Mouse (Mus musculus) T-helper 17 cell (primary cell): ENCODE measurements at regions not wholly inside any gene's neighbourhood (a gene's known extent, or its start where the extent isn't known, plus 50 kb on each side); places are given as distances from the start of the nearest gene placed in this dataset.
"Not testable (repeated sequence)": the region's sequence is repeated elsewhere in the genome, so short reads cannot be mapped to it uniquely, and the experiment has no call there.

Experiments used
- in situ Hi-C, 2 experiments: fragments of 300-600 bp; cut with MboI, MseI; formaldehyde crosslinking; loops; 1 replicate in 1 of 2; 2 replicates in 1 of 2; pipeline ENCODE4 v1.15.1; 2025; ENCODE audit warnings: high pct_unique_total_duplicates in 2 of 2

DNA sequence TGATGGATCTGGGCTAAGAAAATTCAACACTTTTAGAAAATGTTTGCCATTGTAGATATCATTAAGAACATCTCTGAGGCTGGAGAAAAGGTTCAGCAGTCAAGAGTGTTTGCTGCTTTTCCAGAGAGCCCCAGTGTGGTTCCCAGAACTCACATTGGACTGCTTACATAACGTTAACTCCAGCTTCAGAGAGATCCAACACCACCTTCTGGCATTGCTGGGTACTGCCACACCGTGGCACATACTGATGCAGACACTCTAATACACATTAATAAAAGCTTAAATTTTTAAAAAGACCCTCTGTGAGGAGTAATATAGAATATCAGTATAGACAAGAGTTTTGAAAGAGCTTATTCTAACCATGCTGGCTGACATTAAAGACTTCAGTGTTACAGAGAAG is 313.6 kb upstream of the Zic4 start:
- in situ Hi-C loops, result no loop called here

DNA sequence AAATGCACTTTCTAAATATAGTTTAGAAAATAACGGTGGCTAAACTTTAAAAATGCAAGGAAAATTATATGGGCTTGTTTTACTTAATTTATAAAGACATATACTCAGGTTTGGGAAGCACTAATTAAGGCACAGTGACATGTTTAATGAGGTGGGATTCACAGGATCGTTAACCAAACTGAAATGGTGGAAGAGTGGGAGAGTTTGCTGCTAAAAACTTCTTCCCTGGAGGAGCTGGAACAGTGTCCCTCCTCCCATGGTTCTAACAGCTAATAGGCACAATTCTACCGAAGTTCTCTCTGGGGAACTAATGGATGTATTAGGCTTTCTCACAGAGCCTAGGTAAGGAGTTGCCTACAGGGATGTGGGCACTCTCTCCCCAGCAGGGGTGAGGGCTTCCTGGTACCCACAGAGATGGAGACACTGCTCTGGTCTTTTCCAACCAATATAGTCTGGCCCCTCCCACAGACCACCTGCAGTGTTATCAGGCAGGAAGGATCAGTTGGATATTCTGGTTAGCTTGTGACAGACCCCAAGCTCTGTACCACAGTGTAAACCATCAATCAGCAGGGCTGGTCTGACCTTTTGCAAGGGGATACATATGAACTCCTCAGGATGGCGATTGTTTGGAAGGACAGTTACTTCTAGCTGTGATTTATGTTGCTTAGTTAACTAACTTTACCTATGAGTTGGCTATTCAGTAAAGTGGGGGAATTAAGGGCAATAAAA is 309.0 kb upstream of the Zic4 start:
- in situ Hi-C loops, result no loop called here

DNA sequence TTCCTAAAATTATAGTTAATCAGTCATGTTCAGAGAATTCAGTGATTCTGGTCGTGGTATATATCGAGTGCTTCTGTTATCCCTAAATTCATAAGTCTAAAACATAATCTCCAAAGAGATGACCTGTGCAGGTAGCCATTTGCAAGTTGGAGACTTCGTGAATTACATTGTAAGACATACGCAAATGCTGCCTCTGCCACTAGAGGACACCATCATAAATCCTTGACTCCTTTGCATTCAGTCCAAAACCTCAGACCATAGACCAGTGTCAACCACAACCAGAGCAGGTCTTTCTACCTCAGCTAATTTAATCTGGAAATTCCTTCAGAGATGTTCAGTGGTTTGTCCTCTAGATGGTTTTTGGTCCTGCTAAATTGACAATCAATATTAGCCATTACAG is 302.8 kb upstream of the Zic4 start:
- in situ Hi-C loops, result no loop called here

DNA sequence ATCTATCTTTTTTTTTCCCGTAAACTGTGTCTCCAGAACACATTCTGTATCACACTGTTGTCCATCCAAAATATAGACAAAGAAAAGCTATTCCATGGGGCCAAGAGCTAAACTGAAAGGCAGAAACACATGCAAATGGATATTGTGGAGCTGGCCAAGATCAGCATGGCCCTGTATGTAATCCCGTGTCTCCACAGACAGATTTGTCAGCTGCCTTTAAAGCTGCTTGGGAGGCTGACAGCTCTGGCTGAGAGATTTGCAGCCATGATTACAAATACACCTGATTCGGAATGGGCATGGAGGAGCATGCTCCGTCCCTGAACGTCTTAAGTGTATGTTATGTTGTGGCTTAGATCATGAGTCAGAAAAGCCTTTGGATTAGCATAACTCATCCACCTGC is 292.7 kb upstream of the Zic4 start:
- in situ Hi-C loops, result loop anchor here in 1 of 2 experiments (5.0 kb wide), 1 partner anchor 102 kb away; no protein-coding TSS in a partner anchor

DNA sequence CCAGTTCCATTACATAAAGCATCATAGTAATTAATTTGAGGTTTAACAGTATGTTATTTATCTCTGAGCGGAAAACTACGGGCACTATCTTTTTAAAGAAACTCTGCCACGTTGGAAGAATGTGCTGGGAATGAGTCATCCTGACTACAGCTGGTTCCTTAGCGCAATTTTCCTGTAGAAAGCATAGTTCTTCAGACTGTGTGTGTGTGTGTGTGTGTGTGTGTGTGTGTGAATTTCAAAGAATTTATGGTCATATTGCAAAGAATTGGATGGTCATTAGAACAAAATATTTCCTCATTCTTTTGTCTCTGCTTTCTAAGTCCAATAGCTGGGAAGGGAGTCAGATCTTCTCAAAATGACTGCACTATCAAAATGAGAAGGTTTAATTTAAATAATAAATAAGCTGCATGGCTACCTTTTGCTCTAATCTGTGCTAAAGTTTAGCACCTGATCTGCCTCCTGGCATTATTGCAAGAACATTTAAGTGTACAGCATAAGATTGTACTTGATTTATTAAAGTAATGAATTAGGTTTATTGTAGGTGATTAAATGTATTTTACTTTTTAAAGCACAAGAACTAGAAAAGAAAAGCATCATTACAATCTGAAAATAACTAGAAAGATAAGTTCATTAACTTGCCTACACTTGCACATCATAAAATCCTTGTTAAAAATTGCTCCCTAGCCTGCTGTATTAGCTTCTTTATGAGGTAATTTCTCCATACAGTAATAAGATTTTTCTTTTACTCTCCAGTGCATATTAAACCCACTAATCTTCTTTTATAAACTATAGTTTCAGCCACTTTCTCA is 288.6 kb upstream of the Zic4 start:
- in situ Hi-C loops, result no loop called here

DNA sequence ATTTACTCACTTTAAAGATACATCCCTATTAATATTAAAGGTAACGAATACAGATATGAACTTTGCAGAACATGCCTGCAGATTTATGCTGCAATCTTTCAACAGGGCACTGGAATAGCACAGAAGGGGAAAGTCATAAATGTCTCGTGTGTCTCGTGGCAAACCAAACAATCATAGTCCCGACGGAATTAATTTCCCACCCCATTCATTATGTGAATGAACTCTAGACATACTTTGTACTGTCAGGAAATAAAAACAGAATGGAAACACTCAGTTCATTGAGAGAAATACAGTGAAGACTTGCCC is 288.1 kb upstream of the Zic4 start:
- in situ Hi-C loops, result no loop called here

DNA sequence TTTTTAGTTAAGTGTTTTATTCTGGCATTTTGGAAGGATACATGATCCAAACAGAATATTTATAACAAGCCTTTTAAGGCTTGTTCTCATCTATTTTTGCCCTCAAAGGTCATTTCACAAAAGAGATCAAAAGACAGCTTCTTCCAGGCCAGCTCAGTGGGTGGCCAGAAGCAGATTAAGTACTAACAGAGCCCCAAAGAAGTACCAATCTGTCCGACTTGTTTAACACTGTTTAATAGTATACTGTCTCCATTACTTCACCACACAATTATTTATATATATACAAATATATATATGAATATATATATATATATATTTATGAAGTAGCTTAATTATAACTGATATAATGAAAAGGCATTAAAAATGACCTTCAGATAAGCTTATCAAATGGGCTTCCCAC is 284.7 kb upstream of the Zic4 start:
- in situ Hi-C loops, result no loop called here

DNA sequence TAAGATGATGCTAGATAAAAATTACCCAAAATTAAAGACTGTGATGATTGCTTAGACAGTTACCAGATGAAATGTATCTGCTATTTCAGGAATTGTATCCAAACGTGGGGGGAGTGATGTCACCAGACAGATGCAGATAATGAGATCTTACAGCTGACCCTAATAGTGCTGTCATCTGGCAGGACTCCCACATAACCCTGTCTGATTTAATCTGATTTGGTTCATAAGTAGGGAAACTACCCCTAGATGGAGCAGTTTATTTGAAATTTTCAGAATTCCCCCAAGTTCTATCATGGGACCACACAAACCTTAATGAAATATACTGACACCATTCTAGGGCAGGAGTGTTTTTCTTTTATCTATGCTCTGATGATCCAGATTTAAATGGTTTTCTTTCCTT is 278.4 kb upstream of the Zic4 start:
- in situ Hi-C loops, result no loop called here

DNA sequence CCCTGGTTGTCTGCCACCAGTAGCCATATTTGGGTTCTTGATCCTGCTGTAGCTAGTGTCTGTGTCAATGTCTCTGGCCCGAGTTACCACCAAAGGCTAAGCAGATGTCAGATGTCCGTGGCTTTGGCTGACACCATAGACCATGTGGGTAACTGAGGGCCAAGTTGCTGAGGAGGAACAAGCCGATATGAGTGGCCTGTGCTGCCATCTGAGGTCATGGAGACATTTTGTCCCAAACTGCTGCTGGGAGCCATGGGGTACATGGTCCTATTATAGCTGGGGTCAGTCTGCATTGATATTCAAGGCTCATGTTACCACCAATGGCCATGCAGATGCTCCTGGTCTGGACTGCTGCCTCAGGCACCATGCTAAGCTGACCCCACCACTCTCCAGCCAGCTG is 276.3 kb upstream of the Zic4 start:
- in situ Hi-C loops, result no loop called here

DNA sequence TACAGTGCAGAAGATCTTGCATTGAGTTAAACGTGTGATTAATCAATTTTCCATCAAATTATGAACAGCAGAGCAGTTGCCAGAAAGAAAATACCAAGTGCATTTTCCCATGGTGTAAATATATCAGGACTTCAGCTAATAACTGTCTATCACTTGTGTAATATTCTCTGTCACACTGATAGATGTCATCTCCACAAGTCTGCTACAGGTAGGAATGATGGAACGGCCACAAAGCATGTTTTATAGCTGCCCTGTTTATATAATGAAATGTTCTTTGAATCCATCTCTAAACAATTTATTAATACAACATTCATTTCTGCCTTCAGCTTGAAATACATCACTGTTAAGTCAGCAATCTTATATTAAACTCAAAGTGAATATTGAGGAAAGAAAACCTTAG is 272.9 kb upstream of the Zic4 start:
- in situ Hi-C loops, result no loop called here

DNA sequence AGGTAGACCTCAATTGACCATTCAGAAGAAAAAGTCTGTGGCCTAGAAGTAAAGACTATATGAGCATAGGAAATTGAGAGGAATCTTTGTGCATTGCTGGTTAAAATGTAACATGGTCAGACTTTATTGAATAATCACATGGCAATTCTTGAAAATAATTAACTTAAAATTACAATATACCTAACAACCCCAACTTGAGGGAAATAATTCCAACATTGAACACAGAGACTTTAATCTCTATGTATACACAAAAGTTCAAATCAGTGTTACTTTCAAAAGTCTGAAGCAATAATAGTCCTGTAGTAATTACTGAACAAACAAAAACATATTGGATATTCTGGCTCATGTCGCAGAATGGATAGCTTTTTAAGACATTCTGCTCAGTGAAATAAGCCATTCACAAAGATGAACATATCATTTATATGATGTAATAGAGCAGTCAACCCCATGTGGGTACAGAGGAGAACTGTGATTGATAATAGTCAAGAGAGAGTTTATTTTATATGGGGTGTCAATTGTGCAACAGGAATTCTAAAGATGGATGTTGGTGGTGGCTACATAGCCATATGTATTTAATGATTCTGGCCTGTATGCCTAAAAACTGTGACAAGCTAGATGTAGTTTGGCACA is 270.7 kb upstream of the Zic4 start:
- in situ Hi-C loops, result no loop called here

DNA sequence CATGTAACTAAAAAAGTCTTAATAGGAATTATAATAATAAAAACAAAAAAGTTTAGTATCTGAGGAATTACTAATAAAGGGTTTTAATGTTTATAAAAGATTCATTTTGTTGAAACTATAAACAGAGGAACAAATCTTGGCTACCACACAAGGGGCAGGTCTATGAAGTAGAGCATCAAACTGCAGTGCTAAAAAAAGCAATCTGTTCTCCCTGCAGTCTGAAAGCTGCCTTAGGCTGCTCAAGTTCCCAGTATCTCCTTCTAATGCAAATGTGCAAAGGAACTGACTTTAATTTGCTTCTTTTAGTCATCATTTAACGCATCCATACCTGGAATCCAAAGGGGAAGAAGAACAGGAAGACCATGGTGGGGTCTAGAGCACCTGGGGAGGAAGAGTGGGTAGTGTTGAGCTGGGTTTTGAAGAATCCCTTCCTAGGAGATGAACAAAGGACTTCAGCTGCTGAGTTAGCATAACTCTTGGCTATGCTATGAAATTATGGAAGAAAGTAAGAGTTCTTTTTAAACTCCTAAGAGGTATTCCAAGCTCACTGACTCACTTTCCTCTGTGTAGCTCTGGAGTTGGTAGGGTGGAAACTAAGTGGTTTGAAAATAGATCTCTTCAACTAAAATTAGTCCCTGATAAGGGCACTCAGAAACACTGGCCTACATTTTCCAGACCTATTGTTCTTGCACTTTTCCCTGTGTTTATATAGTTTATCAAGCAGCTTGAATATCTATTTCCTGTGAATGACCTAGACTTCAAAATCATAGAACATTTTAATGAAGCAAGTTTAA is 260.4 kb upstream of the Zic4 start:
- in situ Hi-C loops, result no loop called here

DNA sequence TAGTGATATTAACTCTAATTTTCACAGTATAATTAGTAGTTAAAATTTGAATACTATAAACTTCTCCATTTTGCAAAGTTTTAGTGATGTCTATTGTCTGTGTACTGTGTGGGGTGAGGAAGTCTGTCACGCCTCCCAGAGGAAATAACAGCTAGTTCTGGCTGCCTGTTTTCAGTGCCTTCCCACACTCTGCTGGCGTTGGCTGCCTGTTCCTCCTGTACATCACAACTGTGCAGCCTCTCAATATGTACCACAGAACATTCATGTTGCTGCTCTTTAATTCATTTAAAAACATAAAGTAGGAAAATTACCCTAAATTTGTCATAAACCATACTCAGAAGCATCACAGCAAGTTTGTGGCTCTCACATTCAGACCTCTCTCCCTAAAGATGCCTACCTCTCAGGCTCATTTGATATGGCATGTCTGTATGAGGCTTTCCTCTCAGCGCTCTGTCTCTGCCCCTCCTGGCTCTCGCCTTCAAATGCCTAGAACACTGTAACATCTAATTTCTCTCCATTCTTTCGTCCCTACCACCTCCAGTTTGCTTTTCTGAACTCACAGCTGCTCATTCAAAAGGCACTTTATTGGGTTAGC is 239.7 kb upstream of the Zic4 start:
- in situ Hi-C loops, result no loop called here

DNA sequence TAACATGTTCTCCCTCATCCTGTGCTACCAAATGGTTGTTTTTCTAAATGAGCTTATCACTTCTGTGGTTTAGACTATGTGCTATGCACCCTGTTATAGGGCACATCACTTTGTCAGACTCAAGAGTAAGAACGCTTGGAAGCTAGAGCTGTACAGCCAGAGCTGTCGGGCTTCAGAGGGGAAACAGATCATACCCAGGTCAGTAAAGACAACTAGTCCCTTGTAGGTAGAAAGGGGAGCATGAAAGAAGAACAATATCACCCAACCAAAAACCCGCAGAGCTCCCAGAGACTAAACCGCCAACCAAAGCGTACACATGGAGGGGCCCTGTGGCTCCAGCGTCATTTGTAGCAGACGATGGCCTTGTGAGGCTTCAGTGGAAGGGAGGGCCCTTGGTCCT is 239.0 kb upstream of the Zic4 start:
- in situ Hi-C loops, result no loop called here

DNA sequence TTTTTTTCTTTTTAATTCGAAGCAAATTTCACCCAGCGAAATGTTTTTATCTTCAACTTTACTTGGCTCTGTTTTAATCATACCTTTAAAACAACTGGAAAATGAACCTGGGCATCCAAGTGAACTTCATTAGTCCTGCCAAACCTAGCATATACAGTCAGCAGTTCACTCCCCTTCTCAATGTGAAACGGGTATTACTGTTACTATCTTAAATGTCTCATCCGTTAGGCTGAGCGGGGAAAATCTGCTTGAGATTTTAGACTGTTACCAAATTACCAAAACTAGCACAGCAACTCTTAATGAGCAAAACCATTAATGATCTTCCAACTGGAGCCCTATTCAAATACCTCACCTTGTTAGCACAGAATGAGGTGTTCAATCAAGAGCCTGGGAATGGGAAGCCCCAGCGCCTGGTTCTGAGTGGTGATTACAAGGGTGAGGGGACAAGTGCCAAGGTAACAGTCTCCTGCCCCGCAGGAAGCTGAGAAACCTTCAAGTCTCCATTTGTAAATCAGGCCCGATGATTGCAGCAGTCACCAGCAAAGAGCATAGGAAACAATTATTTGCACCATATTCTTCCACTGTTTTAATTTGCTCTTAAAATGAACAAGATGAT is 235.5 kb upstream of the Zic4 start:
- in situ Hi-C loops, result no loop called here

DNA sequence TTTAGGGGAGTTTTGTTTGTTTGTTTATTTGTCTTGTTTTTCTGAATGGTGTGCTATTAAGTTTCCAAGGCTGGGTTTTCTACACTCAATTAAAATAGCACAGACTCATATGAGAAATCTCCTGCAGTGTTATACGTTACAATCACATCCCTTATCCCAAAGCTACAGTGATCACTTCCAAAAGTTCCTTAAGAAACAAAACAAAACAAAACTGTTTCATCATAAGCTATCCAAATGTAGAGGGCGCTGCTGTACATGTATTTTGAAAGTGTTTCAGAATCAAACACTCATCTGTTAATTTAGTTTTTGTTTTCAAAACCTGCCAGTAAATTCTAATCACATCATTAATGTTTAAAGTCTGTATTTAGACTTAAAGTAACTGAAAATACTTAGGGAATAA is 233.7 kb upstream of the Zic4 start:
- in situ Hi-C loops, result not testable (repeated sequence)

DNA sequence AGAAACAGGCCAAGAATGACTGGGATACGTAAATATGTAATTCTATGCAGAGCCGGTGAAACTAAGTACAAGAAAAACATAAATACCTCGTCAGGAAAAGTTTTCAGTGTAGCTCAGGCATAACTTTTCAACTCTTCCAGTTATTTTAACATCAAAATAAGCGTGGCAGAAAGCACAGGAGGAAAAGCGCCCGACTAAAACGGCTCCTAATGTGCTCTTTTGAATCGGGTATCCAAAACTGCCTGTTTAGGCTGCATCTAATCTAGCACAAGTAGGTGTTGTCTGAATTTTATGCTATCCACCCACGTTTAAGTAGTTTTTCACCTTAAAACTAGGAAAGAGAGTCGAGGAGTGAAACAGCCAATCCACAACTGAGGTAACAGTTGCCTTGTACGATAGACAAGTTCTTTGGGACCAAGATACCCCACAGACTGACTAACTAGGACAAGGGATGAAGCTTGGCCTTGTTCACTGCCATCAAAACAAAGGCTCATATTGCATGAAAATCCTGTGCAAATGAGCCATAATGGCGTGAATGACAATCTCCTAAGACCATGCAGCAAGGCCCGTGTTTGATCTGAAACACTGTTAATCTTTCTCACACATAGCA is 232.0 kb upstream of the Zic4 start:
- in situ Hi-C loops, result no loop called here

DNA sequence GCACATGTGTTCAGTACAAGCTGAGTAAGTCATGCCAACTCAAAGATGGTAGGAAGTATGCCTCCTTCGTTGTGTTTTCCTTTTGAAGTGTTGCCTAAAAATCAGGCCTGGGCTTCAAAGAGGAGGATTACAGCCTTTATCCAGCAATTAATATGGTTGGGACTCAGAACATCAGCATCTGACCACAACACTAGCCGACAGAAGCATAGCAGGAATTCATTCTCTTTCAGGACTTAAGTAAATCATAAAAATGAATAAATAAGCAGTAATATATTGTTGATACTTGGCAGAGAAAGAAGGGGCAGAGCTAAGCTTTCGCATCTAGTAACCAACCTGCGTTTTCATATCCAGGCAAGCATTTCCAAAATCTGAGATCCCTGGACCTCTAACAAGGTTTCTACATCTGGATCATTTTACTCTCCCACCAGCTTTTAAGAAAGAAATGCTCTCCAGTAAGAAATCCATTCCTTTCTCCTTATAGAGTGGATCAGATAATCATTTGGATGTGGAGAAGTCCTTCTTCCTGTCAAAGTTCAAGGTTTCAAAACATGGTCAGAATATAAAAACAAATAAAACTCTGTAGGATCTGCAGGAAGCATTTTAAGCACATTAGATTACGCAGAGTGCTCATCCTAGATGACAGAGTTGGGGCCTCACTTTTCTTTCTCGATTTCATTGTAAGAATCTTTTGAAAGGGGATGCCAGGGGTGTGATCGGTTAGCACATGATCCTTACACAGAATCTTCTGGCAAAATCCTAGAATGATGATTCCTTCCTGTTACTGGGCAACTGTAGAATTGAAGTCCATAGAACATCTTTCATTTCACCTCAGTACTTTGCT is 230.6 kb upstream of the Zic4 start:
- in situ Hi-C loops, result no loop called here

DNA sequence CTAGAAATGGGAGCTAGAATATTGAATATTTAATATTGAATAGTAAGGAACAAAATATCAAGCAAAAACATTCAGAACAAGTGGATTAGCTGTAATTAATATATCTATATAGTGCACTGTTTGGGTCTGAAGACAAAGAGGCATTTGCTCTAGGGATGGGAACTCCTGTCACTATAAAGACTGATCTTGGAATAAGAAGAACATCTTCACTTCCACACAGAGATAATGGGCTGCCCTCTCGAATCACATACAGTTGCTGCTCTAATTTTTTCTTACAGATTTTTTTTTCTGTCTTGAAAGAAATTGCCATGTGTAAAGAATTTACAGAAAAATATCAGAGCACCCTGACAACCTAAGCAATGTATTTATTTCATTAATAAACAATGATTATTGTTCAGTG is 229.7 kb upstream of the Zic4 start:
- in situ Hi-C loops, result no loop called here
